Mouse (Mus musculus): ENCODE results near the gene Myh7b. TPM values are rescaled to one million over a fixed set of nuclear protein-coding genes. Genes with fewer than 3 reads are reported as not detected.

Myh7b gene
- total RNA-seq, 2 experiments from 2014 or later, result 5.5 to 5.6 TPM

DNA sequence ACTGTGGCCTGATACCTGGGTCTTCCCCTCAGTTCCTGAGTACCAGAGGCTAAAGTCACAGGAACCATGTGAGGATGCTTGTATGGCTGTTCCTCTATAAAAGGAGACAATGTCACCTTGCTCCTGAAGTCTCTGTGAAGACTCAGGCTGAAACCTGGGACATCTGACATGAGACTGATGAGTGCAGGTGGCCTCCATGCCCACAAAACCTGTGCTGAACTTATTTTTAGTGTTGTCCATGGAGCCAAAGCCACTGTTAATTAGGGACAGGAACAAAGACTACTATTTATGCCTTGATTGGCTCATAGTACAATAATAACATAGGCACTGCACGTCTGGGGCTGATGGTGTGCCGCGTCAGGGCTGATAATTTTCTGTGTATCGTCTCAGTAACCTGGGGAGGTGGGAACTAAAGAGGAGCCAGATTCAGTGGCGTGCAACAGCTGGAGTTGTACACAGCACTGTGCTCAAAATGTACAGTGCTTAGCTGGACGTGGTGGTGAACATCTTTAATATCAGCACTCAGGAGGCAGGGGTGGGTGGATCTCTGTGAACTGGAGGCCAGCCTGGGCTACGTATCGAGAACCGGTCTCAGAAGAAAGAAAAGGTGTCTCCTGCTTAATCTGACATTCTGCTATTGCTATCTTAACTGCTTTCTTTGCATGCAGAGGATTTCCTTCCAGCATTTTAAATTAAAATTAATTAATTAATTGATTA lies 980 bp downstream of the Myh7b start:
- Histone ChIP-seq H3K27ac (no peak overlapping the region), H3K4me3 (no peak overlapping the region)
- no peak for DNase-seq (ENCODE audit: low spot score in 2 of 2)
- no peak for TF ChIP-seq CTCF (conservative IDR thresholded peaks at IDR 0.05)

DNA sequence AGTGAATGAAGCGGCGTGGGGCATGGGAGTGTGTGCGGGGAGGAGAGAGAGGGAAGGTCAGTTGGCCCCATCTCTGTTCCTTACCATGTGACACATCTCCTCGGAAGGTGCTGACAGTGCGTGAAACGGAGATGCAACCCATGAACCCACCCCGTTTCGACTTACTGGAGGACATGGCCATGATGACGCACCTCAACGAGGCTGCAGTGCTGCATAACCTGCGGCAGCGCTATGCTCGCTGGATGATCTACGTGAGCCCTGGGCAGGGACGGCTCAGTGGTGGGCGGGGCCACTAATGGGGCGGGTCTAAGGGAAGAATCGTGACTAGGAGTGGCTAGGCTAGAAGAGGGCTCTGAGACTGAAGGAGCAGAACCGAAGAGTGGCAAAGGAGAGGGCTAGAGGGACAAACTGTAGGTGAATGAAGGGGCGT lies 2.3 kb downstream of the Myh7b start:
- H3K4me3 ChIP-seq, result peak overlapping the region; percentile 43
- no peak overlapping the region for H3K27ac ChIP-seq
- DNase-seq (ENCODE audit: low spot score in 2 of 2), result no peak
- no peak for TF ChIP-seq CTCF (conservative IDR thresholded peaks at IDR 0.05)

DNA sequence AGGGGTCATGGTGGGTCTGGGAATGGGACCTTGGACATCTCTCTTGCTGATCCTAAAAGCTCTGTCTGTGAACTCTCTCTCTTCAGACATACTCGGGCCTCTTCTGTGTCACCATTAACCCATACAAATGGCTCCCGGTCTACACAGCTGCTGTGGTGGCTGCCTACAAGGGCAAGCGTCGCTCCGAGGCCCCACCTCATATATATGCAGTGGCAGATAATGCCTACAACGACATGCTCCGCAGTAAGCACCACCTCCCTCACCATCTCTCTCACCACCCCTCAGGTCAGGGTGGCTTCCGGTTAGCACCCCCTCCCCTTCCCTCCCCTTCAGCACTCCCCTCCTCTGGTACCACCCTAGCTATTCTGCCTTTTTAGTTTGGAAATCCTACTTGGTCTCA lies 2.9 kb downstream of the Myh7b start:
- H3K4me3 ChIP-seq, result no peak overlapping the region; the same call in 1 of the 2 replicates
- no peak overlapping the region for H3K27ac ChIP-seq
- DNase-seq (ENCODE audit: low spot score in 2 of 2), result no peak
- TF ChIP-seq CTCF (conservative IDR thresholded peaks at IDR 0.05), result no peak

DNA sequence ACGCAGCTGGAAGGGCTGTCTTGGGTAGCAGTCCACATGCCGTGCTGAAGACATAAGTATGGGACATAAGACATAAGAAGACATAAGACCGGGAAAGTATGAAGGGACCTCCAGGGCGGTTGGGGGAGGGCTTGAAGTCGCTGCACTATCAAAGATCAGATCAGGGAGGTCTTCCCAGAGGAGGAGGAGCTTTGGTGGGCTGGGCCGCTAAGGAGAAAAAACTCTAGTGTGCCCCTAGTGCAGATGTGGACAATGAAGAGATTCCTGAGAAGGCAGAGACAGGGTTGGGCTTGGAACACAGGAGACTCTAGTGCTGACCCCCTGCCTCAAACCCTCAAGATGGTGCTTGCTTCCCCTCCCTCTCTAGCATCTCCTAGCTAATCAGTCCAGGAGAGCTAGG lies 6.0 kb downstream of the Myh7b start:
- Histone ChIP-seq H3K4me3 (no peak overlapping the region), H3K27ac (no peak overlapping the region)
- TF ChIP-seq CTCF (conservative IDR thresholded peaks at IDR 0.05), result no peak

DNA sequence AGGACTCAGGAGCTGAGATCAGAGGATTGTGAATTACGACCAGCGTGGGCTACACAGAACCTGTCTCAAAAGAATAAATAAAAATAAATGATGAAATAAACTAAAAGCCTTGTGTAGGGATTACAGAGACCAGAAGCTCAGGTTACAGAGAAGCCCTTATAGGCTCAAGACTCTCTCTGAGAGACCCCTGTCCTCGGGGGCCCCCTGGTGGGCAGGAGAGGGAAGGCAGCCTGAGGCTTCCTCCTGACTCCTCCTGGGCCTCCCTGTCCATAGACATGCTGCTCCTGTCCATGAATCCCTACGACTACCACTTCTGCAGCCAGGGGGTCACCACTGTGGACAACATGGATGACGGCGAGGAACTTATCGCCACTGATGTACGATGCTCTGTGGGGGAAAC lies 8.8 kb downstream of the Myh7b start:
- TF ChIP-seq CTCF (conservative IDR thresholded peaks at IDR 0.05), result peak; percentile 96
- peak; percentile 90 to 94 for DNase-seq (ENCODE audit: low spot score in 2 of 2)
- Histone ChIP-seq H3K27ac (no peak overlapping the region), H3K4me3 (no peak overlapping the region)

More for the DNA sequence above, 6.0 kb downstream of the Myh7b start:
- DNase-seq (ENCODE audit: low spot score in 2 of 2), result no peak

DNA sequence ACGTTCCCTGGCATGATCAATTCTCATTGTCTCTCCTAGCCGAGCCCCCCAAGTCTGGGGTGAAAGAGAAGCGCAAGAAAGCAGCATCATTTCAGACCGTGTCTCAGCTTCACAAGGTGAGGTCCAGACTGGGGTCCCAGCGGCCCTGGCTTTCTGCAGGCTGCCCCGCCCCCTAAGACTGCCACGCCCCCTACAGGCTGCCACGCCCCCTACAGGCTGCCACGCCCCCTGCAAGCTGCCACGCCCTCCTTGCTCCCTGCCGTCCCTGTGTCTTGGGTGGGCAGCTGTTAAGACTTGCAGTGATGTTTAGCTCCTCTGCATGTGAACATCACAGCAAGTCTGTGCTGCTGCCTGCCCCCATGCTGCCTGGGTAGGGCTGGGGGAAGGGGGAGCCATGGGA lies 11.6 kb downstream of the Myh7b start:
- no peak for TF ChIP-seq CTCF (conservative IDR thresholded peaks at IDR 0.05)
- Histone ChIP-seq H3K4me3 (no peak overlapping the region), H3K27ac (no peak overlapping the region)
- DNase-seq (ENCODE audit: low spot score in 2 of 2), result no peak

DNA sequence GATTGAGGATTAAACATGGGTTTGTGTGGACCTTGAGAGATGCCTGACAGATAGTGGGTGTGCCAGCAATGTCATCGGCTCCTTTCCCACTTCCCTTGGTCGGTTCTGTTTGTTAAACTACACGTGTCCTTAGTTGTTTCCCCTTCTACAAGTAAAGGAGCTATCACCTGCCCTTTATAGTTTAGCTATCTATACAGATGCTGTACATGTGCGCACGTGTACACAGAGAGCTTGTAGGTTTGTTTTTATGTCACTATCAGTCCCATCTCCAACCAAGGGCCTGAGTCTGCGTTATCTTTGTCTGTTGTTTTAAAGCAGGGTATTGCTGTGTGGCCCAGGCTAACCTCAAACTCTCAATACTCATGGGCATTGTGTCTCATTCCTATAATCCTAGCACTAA lies 13.0 kb downstream of the Myh7b start:
- no peak overlapping the region for H3K27ac ChIP-seq
- no peak for DNase-seq (ENCODE audit: low spot score in 2 of 2)
- TF ChIP-seq CTCF (conservative IDR thresholded peaks at IDR 0.05), result no peak
- no peak overlapping the region for H3K4me3 ChIP-seq

DNA sequence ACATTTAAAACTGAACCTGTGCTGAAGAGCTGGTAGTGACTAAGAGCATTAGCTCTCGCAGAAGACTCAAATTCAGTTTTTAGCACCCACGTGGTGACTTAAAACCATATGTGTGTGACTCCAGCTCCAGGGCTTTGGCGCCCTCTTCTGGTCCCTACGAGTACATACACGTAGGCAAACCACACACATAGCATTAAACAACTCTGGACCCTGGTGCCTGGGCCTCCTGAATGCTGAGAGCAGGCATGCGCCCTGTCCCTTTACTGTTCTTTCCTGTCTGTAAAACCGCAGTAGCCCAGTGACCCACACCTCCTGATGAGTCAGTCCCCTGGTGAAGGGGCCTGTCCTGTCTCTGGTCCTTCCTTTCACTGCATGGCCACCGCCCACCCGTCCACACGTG lies 13.7 kb downstream of the Myh7b start:
- H3K27ac ChIP-seq, result no peak overlapping the region
- DNase-seq (ENCODE audit: low spot score in 2 of 2), result no peak
- peak; percentile 84 for TF ChIP-seq CTCF (conservative IDR thresholded peaks at IDR 0.05)
- no peak overlapping the region for H3K4me3 ChIP-seq

DNA sequence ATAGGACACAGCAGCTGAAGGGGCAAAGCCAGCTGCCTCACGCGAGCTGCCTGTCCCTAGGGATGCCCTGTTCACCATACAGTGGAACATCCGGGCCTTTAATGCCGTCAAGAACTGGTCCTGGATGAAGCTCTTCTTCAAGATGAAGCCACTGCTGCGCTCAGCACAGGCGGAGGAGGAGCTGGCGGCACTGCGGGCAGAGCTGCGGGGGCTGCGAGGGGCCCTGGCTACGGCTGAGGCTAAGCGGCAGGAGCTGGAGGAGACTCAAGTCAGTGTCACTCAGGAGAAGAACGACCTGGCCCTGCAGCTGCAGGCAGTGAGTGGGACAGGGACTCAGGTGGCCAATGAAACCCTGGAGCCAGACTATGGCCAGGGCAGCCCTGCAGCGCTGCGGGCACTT lies 15.3 kb downstream of the Myh7b start:
- no peak for DNase-seq (ENCODE audit: low spot score in 2 of 2)
- Histone ChIP-seq H3K27ac (no peak overlapping the region), H3K4me3 (no peak overlapping the region)
- no peak for TF ChIP-seq CTCF (conservative IDR thresholded peaks at IDR 0.05)

DNA sequence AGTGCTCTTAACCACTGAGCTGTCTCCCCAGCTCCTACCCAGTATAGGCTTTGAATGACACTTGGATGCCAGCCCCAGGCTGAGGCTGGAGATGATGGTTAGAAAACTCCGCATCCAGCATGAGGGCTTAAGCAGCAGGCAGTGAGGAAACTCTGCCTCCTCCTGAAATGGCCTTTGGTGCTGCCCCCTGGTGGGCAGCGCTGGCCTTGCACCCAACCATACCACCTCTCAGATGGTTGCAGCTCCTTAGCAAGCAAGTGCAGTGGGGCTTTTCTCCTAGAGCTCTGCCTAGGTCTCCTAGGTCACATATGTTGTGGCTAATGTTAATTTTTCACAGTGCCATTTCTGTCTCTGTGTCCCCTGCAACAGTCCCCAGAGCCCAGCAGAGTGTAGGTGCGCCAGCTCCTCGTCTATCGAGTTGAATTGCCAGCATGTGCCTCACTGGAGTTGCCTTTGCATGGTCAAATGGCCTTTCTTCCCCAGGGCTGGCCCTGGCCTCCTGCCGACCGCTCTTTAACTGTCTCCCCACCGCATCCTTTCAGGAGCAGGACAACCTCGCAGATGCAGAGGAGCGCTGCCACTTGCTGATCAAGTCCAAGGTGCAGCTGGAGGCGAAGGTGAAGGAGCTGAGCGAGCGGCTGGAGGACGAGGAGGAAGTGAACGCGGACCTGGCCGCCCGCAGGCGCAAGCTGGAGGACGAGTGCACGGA lies 16.2 kb downstream of the Myh7b start:
- peak; percentile 99 for TF ChIP-seq CTCF (conservative IDR thresholded peaks at IDR 0.05)
- no peak overlapping the region for H3K4me3 ChIP-seq
- DNase-seq (ENCODE audit: low spot score in 2 of 2), result peak; percentile 70 to 83
- no peak overlapping the region for H3K27ac ChIP-seq

DNA sequence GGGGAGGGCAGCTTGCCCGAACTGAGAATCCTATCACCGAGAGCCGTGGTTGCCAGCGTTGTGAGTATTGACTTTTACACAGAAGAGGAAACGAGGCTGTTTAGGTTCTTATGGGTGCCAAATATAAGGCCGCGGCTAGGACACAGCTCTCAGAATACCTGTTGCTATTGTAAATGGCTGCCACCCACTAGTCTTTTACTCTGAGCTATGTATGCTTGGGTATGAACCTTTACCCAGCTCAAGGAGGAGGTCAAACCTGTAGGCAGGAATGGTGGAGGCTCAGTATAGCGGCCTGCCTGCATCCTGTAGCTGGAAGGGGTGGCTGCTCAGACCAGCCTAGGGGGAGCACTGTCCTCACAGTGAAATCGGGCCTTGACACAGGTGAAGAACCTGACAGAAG lies 17.1 kb downstream of the Myh7b start:
- DNase-seq (ENCODE audit: low spot score in 2 of 2), result no peak
- Histone ChIP-seq H3K27ac (no peak overlapping the region), H3K4me3 (no peak overlapping the region)
- no peak for TF ChIP-seq CTCF (conservative IDR thresholded peaks at IDR 0.05)

DNA sequence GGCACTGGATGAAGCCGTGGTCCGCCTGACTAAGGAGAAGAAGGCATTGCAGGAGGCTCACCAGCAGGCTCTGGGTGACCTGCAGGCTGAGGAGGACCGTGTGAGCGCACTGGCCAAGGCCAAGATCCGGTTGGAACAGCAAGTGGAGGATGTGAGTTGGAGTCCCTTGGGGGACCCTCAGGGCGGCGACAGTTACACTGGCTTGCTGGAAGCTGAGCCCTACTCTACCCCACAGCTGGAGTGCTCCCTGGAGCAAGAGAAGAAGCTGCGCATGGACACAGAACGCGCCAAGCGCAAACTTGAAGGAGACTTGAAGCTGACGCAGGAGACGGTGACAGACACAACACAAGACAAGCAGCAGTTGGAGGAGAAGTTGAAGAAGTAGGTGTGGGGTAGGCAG lies 17.5 kb downstream of the Myh7b start:
- TF ChIP-seq CTCF (conservative IDR thresholded peaks at IDR 0.05), result no peak
- no peak overlapping the region; the same call in 1 of the 2 replicates for H3K27ac ChIP-seq
- H3K4me3 ChIP-seq, result no peak overlapping the region
- no peak for DNase-seq (ENCODE audit: low spot score in 2 of 2)

DNA sequence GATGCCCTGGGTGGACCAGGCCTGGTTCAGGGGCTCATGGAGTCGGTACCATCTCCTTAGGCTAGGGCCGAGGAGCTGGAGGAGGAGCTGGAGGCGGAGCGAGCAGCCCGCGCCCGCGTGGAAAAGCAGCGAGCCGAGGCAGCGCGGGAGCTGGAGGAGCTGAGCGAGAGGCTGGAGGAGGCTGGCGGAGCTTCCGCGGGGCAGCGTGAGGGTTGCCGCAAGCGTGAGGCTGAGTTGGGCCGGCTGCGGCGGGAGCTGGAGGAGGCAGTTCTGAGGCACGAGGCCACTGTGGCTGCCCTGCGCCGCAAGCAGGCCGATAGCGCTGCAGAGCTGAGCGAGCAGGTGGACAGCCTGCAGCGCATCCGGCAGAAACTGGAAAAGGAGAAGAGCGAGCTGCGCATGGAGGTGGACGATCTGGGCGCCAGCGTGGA lies 18.2 kb downstream of the Myh7b start:
- peak; percentile 58 to 67 for DNase-seq (ENCODE audit: low spot score in 2 of 2)
- Histone ChIP-seq H3K27ac (peak overlapping the region; percentile 84), H3K4me3 (peak overlapping the region; percentile 57)
- no peak for TF ChIP-seq CTCF (conservative IDR thresholded peaks at IDR 0.05)

DNA sequence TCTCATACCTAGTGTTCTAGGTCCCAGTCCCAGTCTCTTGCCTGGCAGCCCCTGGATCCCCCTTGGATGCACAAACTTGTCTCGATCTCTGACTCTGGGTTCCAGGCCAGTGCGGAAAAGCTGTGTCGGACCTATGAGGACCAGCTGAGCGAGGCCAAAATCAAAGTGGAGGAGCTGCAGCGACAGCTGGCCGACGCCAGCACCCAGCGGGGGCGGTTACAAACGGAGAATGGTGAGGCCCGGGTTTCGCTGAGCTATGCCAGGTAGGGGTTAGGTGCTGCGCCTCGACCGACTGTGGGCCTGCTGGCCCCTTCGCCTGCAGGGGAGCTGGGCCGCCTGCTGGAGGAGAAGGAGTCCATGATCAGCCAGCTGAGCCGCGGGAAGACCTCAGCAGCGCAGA lies 19.1 kb downstream of the Myh7b start:
- Histone ChIP-seq H3K27ac (no peak overlapping the region), H3K4me3 (no peak overlapping the region)
- DNase-seq (ENCODE audit: low spot score in 2 of 2), result no peak
- TF ChIP-seq CTCF (conservative IDR thresholded peaks at IDR 0.05), result no peak
